Mouse (Mus musculus) C2C12 (cell line): ENCODE measurements around the gene Plekha8. TPM values are rescaled to one million over a fixed set of nuclear protein-coding genes. Genes with fewer than 3 reads are reported as not detected.

Experiments used
- H3K27me3 ChIP-seq: one replicate; pipeline ENCODE4 v1.6.1; 2011; ENCODE audit not compliant: control insufficient read depth, insufficient read depth, insufficient read length
- H3K36me3 ChIP-seq: one replicate; pipeline ENCODE4 v1.6.1; 2011; ENCODE audit not compliant: control insufficient read depth, insufficient read depth
- H3K4me3 ChIP-seq: one replicate; pipeline ENCODE4 v1.5.1; 2011; ENCODE audit warnings: mild to moderate bottlenecking, control low read depth; ENCODE audit not compliant: poor library complexity, insufficient read depth, severe bottlenecking
- H3K79me2 ChIP-seq: one replicate; pipeline ENCODE4 v1.6.1; 2011; ENCODE audit not compliant: control insufficient read depth, insufficient read depth
- H3K79me3 ChIP-seq: one replicate; pipeline ENCODE4 v1.6.1; 2011; ENCODE audit warnings: low read depth, control low read depth
- H3ac ChIP-seq: one replicate; pipeline ENCODE3; 2011; ENCODE audit warnings: low read depth; ENCODE audit not compliant: control insufficient read depth, insufficient read length
- CEBPB ChIP-seq: IDR thresholded peaks from one replicate; pipeline ENCODE4 v1.6.1; 2011; ENCODE audit warnings: low read depth, mild to moderate bottlenecking, control low read depth, moderate library complexity
- CTCF ChIP-seq: IDR thresholded peaks from one replicate; pipeline ENCODE4 v1.5.1; 2011; ENCODE audit not compliant: control insufficient read depth, insufficient read depth, insufficient read length
- FOSL1 ChIP-seq: IDR thresholded peaks from one replicate; pipeline ENCODE4 v1.8.0; 2011; ENCODE audit warnings: mild to moderate bottlenecking, low read length; ENCODE audit not compliant: poor library complexity, insufficient read depth, severe bottlenecking
- MAX ChIP-seq: IDR thresholded peaks from one replicate; pipeline ENCODE4 v1.6.1; 2011; ENCODE audit warnings: mild to moderate bottlenecking, control low read depth
- MYOD1 ChIP-seq: IDR thresholded peaks from one replicate; pipeline ENCODE4 v1.6.1; 2011; ENCODE audit warnings: low read depth; ENCODE audit not compliant: control insufficient read depth, insufficient read length
- MYOG ChIP-seq: IDR thresholded peaks from one replicate; pipeline ENCODE4 v1.6.1; 2011; ENCODE audit not compliant: control insufficient read depth, insufficient read length; ENCODE audit errors: extremely low read depth
- USF1 ChIP-seq: IDR thresholded peaks from one replicate; pipeline ENCODE4 v1.6.1; 2011; ENCODE audit warnings: low read depth, mild to moderate bottlenecking, control low read depth, moderate library complexity
- polyA plus RNA-seq: library from polyadenylated mRNA; unstranded; fragments of >200 nt; fragmentation: generic; extraction: Trizol; gene quantifications from one replicate; pipeline ENCODE4 v1.2.1, GENCODE M21; 2012; ENCODE audit warnings: missing spikeins

Gene Plekha8
- polyA plus RNA-seq, 1 experiment = 3.9 TPM

DNA sequence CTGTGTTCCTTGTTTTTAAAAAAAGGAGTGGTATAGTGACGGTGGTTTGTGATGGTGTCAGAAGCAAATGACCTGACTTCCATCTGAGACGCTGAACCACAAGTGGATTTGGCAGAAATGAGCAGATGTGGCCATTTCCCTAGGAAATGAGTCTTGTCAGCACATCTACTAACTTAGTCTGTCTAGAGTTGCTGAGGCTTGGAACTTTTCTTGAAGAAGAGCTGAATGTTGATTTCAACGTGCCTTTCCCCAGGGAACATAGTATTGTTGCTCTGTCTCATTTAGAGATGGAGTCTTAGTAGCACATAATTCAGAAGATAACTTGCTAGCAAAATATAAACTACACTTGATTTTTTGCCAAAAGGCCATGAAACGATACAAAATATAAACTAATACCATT lies 25.4 kb downstream of the Plekha8 start:
- Histone ChIP-seq H3ac (no peak overlapping the region), H3K79me3 (no peaks in the 10 kb centered on the region), H3K27me3 (no peaks in the 10 kb centered on the region), H3K4me3 (no peak overlapping the region), H3K36me3 (peaks cover 20% of the 10 kb centered on the region), H3K79me2 (no peaks in the 10 kb centered on the region)
- TF ChIP-seq MYOG = no peak
- no peak for TF ChIP-seq MYOD1
- no peak for TF ChIP-seq FOSL1
- TF ChIP-seq CTCF = no peak
- TF ChIP-seq CEBPB = no peak
- TF ChIP-seq MAX = no peak
- TF ChIP-seq USF1 = no peak

DNA sequence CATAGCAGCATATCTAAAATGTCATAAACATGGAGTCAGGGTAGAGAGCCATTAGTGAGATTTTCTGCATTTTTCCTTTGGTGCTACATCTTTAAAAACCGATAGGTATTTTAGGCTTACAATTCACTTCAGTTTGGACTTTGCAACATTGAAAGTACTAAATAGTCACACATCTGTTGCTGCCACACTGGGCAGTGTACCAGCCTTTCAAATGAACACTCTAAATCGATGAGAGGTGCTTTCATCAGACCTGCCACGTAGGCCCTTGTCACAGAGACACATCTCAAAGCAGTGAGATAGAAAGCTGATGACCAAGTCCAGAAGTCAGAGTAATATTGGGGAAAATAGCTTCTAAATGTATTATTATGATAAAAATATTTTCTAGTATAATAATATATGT lies 33.5 kb downstream of the Plekha8 start:
- TF ChIP-seq CEBPB (no peak), MYOG (no peak), FOSL1 (no peak), USF1 (no peak), MAX (no peak), CTCF (no peak), MYOD1 (no peak)
- Histone ChIP-seq H3K79me3 (no peaks in the 10 kb centered on the region), H3ac (no peak overlapping the region), H3K36me3 (peaks cover 23% of the 10 kb centered on the region), H3K4me3 (no peak overlapping the region), H3K27me3 (no peaks in the 10 kb centered on the region), H3K79me2 (no peaks in the 10 kb centered on the region)

DNA sequence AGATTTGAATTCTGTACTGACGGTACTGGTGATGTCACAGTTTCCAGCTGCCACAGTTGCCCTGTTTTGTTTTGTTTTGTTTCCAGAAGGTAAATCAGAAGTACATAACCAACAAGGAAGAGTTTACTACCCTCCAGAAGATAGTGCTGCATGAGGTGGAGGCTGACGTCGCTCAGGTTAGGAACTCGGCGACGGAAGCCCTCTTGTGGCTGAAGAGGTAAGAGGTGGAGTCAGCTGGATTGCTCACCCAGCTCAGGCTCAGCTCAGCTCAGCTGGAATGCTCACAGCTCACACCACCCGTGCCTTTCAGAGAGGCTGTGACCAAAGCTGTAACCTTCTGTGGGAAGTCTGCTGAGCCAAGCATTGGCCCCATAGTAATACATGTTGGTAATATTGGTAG lies 34.8 kb downstream of the Plekha8 start:
- H3K36me3 ChIP-seq = peaks cover 23% of the 10 kb centered on the region
- H3K4me3 ChIP-seq = no peak overlapping the region
- no peaks in the 10 kb centered on the region for H3K27me3 ChIP-seq
- H3ac ChIP-seq = no peak overlapping the region
- H3K79me2 ChIP-seq = no peaks in the 10 kb centered on the region
- TF ChIP-seq FOSL1 (no peak), MYOD1 (no peak), CTCF (no peak), CEBPB (no peak), MYOG (no peak), MAX (no peak), USF1 (no peak)
- no peaks in the 10 kb centered on the region for H3K79me3 ChIP-seq

DNA sequence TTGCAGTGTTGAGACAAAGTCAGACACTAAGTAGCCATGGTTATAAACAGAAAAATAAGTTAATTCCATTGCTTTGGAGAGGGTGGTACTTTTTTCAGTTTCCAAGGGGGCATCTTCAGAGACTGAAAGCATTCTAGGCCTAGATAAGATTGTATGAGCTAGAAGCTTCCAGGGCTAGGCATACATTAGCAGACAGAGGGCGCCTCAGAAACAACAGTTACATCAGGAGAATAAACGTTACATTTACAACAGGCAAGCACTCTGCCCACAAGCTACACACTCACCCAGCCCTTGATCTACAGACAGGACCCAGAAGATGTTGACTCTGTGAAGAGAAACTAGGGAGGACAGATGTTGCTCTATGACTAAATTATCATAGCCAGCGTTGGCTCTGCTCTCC lies 36.6 kb downstream of the Plekha8 start:
- TF ChIP-seq FOSL1 = no peak
- TF ChIP-seq MYOG = no peak
- no peak for TF ChIP-seq USF1
- Histone ChIP-seq H3ac (no peak overlapping the region), H3K79me2 (no peaks in the 10 kb centered on the region), H3K79me3 (no peaks in the 10 kb centered on the region), H3K4me3 (no peak overlapping the region), H3K36me3 (peaks cover 22% of the 10 kb centered on the region), H3K27me3 (no peaks in the 10 kb centered on the region)

DNA sequence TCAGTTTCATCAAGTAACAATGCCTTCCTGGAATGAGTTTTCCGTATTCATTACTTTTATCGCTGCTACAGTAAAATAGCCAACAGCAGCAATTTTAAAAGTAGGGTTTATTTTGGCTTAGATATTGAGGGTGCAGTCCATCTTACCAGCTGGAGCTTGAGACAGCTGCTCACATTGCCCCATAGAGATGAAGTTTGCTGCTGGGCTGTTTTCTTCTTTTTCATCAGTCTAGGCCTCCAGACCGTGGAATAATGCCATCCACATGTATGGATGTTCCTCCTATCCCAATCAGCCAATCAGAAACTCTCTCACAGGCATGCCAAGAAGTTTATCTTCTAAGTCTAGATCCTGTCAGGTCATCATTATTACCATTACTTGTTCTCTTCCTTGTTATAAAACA lies 45.0 kb downstream of the Plekha8 start:
- Histone ChIP-seq H3K79me2 (no peaks in the 10 kb centered on the region), H3K4me3 (no peak overlapping the region), H3ac (no peak overlapping the region), H3K79me3 (no peaks in the 10 kb centered on the region), H3K27me3 (no peaks in the 10 kb centered on the region), H3K36me3 (peaks cover 5% of the 10 kb centered on the region)
- TF ChIP-seq CEBPB = no peak
- TF ChIP-seq MYOG = no peak
- no peak for TF ChIP-seq USF1
- TF ChIP-seq CTCF = no peak
- TF ChIP-seq MYOD1 = no peak
- TF ChIP-seq MAX = no peak
- TF ChIP-seq FOSL1 = no peak

DNA sequence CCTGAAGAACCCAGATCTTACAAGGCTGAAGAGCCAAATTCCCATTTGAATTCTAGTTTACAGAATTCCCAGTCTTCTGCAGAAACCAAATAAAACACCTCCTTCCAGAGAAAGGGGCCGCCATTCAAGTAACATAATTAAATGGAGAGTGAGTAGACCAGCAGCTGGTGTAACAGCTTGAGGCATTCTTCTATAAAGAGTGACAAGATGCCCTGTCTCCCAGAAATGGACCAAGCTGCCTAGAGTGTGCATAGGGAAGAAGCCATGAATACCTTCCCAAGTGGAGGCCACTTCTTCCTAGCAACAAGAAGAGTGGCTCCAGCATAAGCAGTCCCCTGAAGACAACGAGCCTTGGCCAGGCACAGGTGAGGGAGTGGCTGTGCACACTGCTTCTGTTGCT lies 47.0 kb downstream of the Plekha8 start:
- Histone ChIP-seq H3ac (no peak overlapping the region), H3K36me3 (no peaks in the 10 kb centered on the region), H3K79me2 (no peaks in the 10 kb centered on the region), H3K79me3 (no peaks in the 10 kb centered on the region), H3K4me3 (no peak overlapping the region), H3K27me3 (no peaks in the 10 kb centered on the region)
- TF ChIP-seq USF1 (no peak), CTCF (no peak), MYOG (no peak), FOSL1 (no peak), MYOD1 (no peak), CEBPB (no peak), MAX (no peak)
